Mouse (Mus musculus): ENCODE results near the gene Foxo1.

The Foxo1 gene

GRCm38 (mm10) chr3:52267652-52268486 lies at the start of gene Foxo1:
TSS of gene Foxo1 (plus strand) at chr3:52268336.
- DNase-seq (ENCODE audit: low spot score in 2 of 2) = peak; percentile 60 to 72

- DNase-seq (ENCODE audit: low spot score in 2 of 2) = no peak
These were observed 49.3 kb upstream of the Foxo1 start for GRCm38 (mm10) chr3:52218864-52219263.

- DNase-seq (ENCODE audit: low spot score in 2 of 2) = no peak
These were observed 47.1 kb upstream of the Foxo1 start for GRCm38 (mm10) chr3:52221082-52221481.

- DNase-seq (ENCODE audit: low spot score in 2 of 2) = no peak
These were observed 46.2 kb upstream of the Foxo1 start for GRCm38 (mm10) chr3:52221931-52222330.

- no peak for DNase-seq (ENCODE audit: low spot score in 2 of 2)
These were observed 31.6 kb upstream of the Foxo1 start for GRCm38 (mm10) chr3:52236488-52236887.

- DNase-seq (ENCODE audit: low spot score in 2 of 2) = no peak
These were observed 31.0 kb upstream of the Foxo1 start for GRCm38 (mm10) chr3:52237136-52237535.

- DNase-seq (ENCODE audit: low spot score in 2 of 2) = no peak
These were observed 27.1 kb upstream of the Foxo1 start for GRCm38 (mm10) chr3:52241062-52241461.

- DNase-seq (ENCODE audit: low spot score in 2 of 2) = peak in 1 of 2 experiments; percentile 90
These were observed 25.6 kb upstream of the Foxo1 start for GRCm38 (mm10) chr3:52242457-52243105.

GRCm38 (mm10) chr3:52243271-52244021 lies 24.7 kb upstream of the Foxo1 start:
- DNase-seq (ENCODE audit: low spot score in 2 of 2) = no peak

GRCm38 (mm10) chr3:52245996-52246830 lies 21.9 kb upstream of the Foxo1 start:
- no peak for DNase-seq (ENCODE audit: low spot score in 2 of 2)

GRCm38 (mm10) chr3:52251184-52251583 lies 17.0 kb upstream of the Foxo1 start:
- DNase-seq (ENCODE audit: low spot score in 2 of 2) = no peak

- DNase-seq (ENCODE audit: low spot score in 2 of 2) = no peak
These were observed 14.3 kb upstream of the Foxo1 start for GRCm38 (mm10) chr3:52253656-52254461.

- no peak for DNase-seq (ENCODE audit: low spot score in 2 of 2)
These were observed 13.6 kb upstream of the Foxo1 start for GRCm38 (mm10) chr3:52254496-52254895.

GRCm38 (mm10) chr3:52257782-52258441 lies 10.2 kb upstream of the Foxo1 start:
- peak in 1 of 2 experiments; percentile 29 for DNase-seq (ENCODE audit: low spot score in 2 of 2)

GRCm38 (mm10) chr3:52258532-52258931 lies 9.6 kb upstream of the Foxo1 start:
- DNase-seq (ENCODE audit: low spot score in 2 of 2) = no peak

GRCm38 (mm10) chr3:52262431-52263161 lies 5.5 kb upstream of the Foxo1 start:
- peak in 1 of 2 experiments; percentile 88 for DNase-seq (ENCODE audit: low spot score in 2 of 2)

- no peak for DNase-seq (ENCODE audit: low spot score in 2 of 2)
These were observed 3.8 kb upstream of the Foxo1 start for GRCm38 (mm10) chr3:52264354-52264753.

- DNase-seq (ENCODE audit: low spot score in 2 of 2) = no peak
These were observed 1.5 kb upstream of the Foxo1 start for GRCm38 (mm10) chr3:52266606-52267160.

- no peak for DNase-seq (ENCODE audit: low spot score in 2 of 2)
These were observed 864 bp upstream of the Foxo1 start for GRCm38 (mm10) chr3:52267293-52267651.
